Mouse (Mus musculus): ENCODE data around the gene Irx1. TPM values are rescaled to one million over a fixed set of nuclear protein-coding genes. Genes with fewer than 3 reads are reported as not detected.

Gene Irx1
- not detected for polyA plus RNA-seq (2014; fragmentation: Illumina TruSeq; extraction: RNeasy Lipid Tissue Mini Kit (QIAGEN cat#74804))

GRCm38 (mm10) chr13:71963356-71964351, at the start of gene Irx1:
Irx1 (minus strand) TSS chr13:71963723.

